ENCODE assay signal across 23 mouse cellular contexts in the genomic region with DNA sequence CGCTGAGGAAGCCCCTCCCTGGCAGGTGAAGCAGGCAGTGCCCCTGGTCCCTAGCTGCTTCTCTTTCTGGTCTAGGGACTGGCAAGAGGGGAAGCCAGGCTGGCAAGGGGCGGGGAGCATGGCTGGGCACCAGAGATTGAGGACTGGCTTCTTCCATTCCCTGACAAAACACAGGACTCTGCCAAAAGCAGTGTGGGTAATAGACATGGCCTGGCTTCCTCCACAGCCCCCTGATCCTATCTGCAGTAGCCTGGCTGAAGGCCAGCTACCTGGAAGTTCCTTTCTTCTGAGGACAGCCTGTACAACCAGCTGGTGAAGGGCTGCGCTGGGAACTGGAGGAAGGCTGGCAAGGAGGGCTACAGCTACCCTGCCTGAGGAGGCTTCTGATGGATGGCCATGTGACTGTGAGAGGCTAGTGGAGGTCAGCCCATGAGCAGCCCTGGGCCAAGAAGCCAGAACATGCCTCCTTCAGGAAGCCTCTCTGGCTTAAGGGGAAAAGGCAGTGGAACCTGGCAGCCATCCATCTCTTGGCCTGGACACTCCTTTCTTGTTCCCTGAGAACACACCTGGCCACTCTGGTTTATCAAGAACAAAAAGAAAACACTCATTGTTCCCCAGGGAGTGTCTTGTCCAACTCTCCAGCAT.
DNase-seq lines count a peak whose midpoint lies in the region; ATAC-seq and TF ChIP-seq lines count a peak whose summit lies in the region.
"Had no signal": no experiment of that assay in that cellular context is flagged by ENCODE, and none has a peak within 500 bp of the region (broad histone marks: within the 10 kb centered on the region; RNA-seq: fewer than 3 reads in every experiment).

No protein-coding gene starts in this region.

- 54% methylated on average over 3 of the region's 3 CpGs for WGBS in hindbrain, postnatal 0 days
- 90% methylated on average over 3 of the region's 3 CpGs for WGBS in hindbrain, embryonic 12.5 days
- 73% methylated on average over 3 of the region's 3 CpGs for WGBS in lung, postnatal 0 days
- 95% methylated on average over 3 of the region's 3 CpGs for WGBS in forebrain, embryonic 15.5 days

- H3K27me3 ChIP-seq in hindbrain, postnatal 0 days (ENCODE audit: insufficient read depth, low read length): no peaks in the 10 kb centered on the region
- no peaks in the 10 kb centered on the region for H3K27me3 ChIP-seq in hindbrain, embryonic 12.5 days
- H3K27me3 ChIP-seq in lung, postnatal 0 days (replicated peaks; ENCODE audit: insufficient read depth, low read length): no peaks in the 10 kb centered on the region
- H3K27me3 ChIP-seq in forebrain, embryonic 15.5 days: no peaks in the 10 kb centered on the region
- H3K27me3 ChIP-seq: embryonic facial prominence, embryonic 15.5 days; intestine, embryonic 15.5 days; limb, embryonic 12.5 days; stomach, embryonic 15.5 days had no signal

- H3K36me3 ChIP-seq in hindbrain, postnatal 0 days (ENCODE audit: insufficient read depth, low read length): no peaks in the 10 kb centered on the region
- no peaks in the 10 kb centered on the region for H3K36me3 ChIP-seq in hindbrain, embryonic 12.5 days
- H3K36me3 ChIP-seq in lung, postnatal 0 days (ENCODE audit: insufficient read depth, low read length): no peaks in the 10 kb centered on the region
- no peaks in the 10 kb centered on the region for H3K36me3 ChIP-seq in forebrain, embryonic 15.5 days
- H3K36me3 ChIP-seq: embryonic facial prominence, embryonic 15.5 days; G1E; intestine, embryonic 15.5 days; limb, embryonic 12.5 days; stomach, embryonic 15.5 days had no signal

- no peak overlapping the region for H3K4me2 ChIP-seq in hindbrain, postnatal 0 days (ENCODE audit: low read depth, low read length)
- no peak overlapping the region for H3K4me2 ChIP-seq in hindbrain, embryonic 12.5 days (replicated peaks)
- H3K4me2 ChIP-seq in lung, postnatal 0 days (replicated peaks; ENCODE audit: low read depth, low read length): no peak overlapping the region
- H3K4me2 ChIP-seq in forebrain, embryonic 15.5 days (replicated peaks): no peak overlapping the region
- H3K4me2 ChIP-seq: embryonic facial prominence, embryonic 15.5 days; hindbrain, embryonic 14.5 days; intestine, embryonic 15.5 days; limb, embryonic 12.5 days; liver, embryonic 11.5 days; midbrain, embryonic 11.5 days; stomach, embryonic 15.5 days had no signal

- H3K9ac ChIP-seq in hindbrain, postnatal 0 days (replicated peaks; ENCODE audit: low read length): no peak overlapping the region
- H3K9ac ChIP-seq in hindbrain, embryonic 12.5 days: no peak overlapping the region
- no peak overlapping the region for H3K9ac ChIP-seq in lung, postnatal 0 days (replicated peaks; ENCODE audit: low read depth)
- no peak overlapping the region for H3K9ac ChIP-seq in forebrain, embryonic 15.5 days (replicated peaks)
- H3K9ac ChIP-seq: embryonic facial prominence, embryonic 15.5 days; forebrain, postnatal 0 days; hindbrain, embryonic 14.5 days; intestine, embryonic 15.5 days; limb, embryonic 12.5 days; liver, postnatal 0 days; stomach, embryonic 15.5 days had no signal

- no peak overlapping the region for H3K4me3 ChIP-seq in hindbrain, postnatal 0 days (ENCODE audit: low read length)
- H3K4me3 ChIP-seq in hindbrain, embryonic 12.5 days: no peak overlapping the region
- no peak overlapping the region for H3K4me3 ChIP-seq in lung, postnatal 0 days (ENCODE audit: low read depth, low read length)
- no peak overlapping the region for H3K4me3 ChIP-seq in forebrain, embryonic 15.5 days
- H3K4me3 ChIP-seq: embryonic facial prominence, embryonic 15.5 days; intestine, embryonic 15.5 days; limb, embryonic 12.5 days; stomach, embryonic 15.5 days had no signal

- H3K4me1 ChIP-seq in hindbrain, postnatal 0 days (ENCODE audit: insufficient read depth, low read length): no peaks in the 10 kb centered on the region
- no peaks in the 10 kb centered on the region for H3K4me1 ChIP-seq in hindbrain, embryonic 12.5 days
- H3K4me1 ChIP-seq in lung, postnatal 0 days (ENCODE audit: insufficient read depth, low read depth, low read length): no peaks in the 10 kb centered on the region
- no peaks in the 10 kb centered on the region for H3K4me1 ChIP-seq in forebrain, embryonic 15.5 days
- H3K4me1 ChIP-seq: embryonic facial prominence, embryonic 15.5 days; intestine, embryonic 15.5 days; limb, embryonic 12.5 days; stomach, embryonic 15.5 days had no signal

- ATAC-seq in hindbrain, postnatal 0 days: peak; percentile 46
- no peak for ATAC-seq in hindbrain, embryonic 12.5 days (ENCODE audit: low FRiP score)
- no peak for ATAC-seq in lung, postnatal 0 days
- no peak for ATAC-seq in forebrain, embryonic 15.5 days (replicated peaks)
- ATAC-seq: forebrain, postnatal 0 days; intestine, embryonic 15.5 days; liver, postnatal 0 days; Patski had no signal

- no peak overlapping the region for H3K27ac ChIP-seq in hindbrain, postnatal 0 days
- no peak overlapping the region for H3K27ac ChIP-seq in hindbrain, embryonic 12.5 days
- H3K27ac ChIP-seq in lung, postnatal 0 days (ENCODE audit: low read length): no peak overlapping the region
- no peak overlapping the region for H3K27ac ChIP-seq in forebrain, embryonic 15.5 days (replicated peaks)
- H3K27ac ChIP-seq: embryonic facial prominence, embryonic 15.5 days; hindbrain, embryonic 14.5 days; intestine, embryonic 15.5 days; limb, embryonic 12.5 days; stomach, embryonic 15.5 days had no signal

- H3K9me3 ChIP-seq in hindbrain, postnatal 0 days (ENCODE audit: low read length): no peaks in the 10 kb centered on the region
- no peaks in the 10 kb centered on the region for H3K9me3 ChIP-seq in hindbrain, embryonic 12.5 days (replicated peaks)
- no peaks in the 10 kb centered on the region for H3K9me3 ChIP-seq in lung, postnatal 0 days (ENCODE audit: low read length)
- no peaks in the 10 kb centered on the region for H3K9me3 ChIP-seq in forebrain, embryonic 15.5 days
- H3K9me3 ChIP-seq: embryonic facial prominence, embryonic 15.5 days; intestine, embryonic 15.5 days; limb, embryonic 12.5 days; stomach, embryonic 15.5 days had no signal

- TF ChIP-seq EP300 in lung, postnatal 0 days (IDR thresholded peaks at IDR 0.05): no peak

- no peak for TF ChIP-seq CTCF in hindbrain, postnatal 0 days (IDR thresholded peaks at IDR 0.05; ENCODE audit: low read depth)
- no peak for TF ChIP-seq CTCF in lung, postnatal 0 days (IDR thresholded peaks at IDR 0.05)

- peak; percentile 38 for DNase-seq in hindbrain, postnatal 0 days (ENCODE audit: low spot score)
- peak; percentile 41 for DNase-seq in lung, postnatal 36 days
- no peak for DNase-seq in lung, postnatal 0 days (ENCODE audit: low spot score)
- DNase-seq in cerebellum, postnatal 10 days: peak; percentile 82 to 87
- DNase-seq in ovary, postnatal 36 days (ENCODE audit: low spot score): peak; percentile 23
- DNase-seq: adrenal gland, postnatal 36 days; gastrocnemius, postnatal 14 days; kidney, adult 8-10 months; kidney, postnatal 10 days; liver, postnatal 0 days; thymus, postnatal 25 days had no signal
